Mouse (Mus musculus) myocyte (in vitro differentiated cells): ENCODE results near the gene Vipas39. TPM values are rescaled to one million over a fixed set of nuclear protein-coding genes. Genes with fewer than 3 reads are reported as not detected.

Experiments used
- H3K27me3 ChIP-seq: one replicate; pipeline ENCODE4 v1.6.1; 2011; ENCODE audit not compliant: control insufficient read depth, insufficient read depth, insufficient read length
- H3K36me3 ChIP-seq: one replicate; pipeline ENCODE4 v1.6.1; 2011; ENCODE audit not compliant: control insufficient read depth, insufficient read depth
- H3K4me2 ChIP-seq: one replicate; pipeline ENCODE4 v1.6.1; 2011; ENCODE audit warnings: low read depth, control low read depth
- H3K4me3 ChIP-seq: one replicate; pipeline ENCODE4 v1.5.1; 2011; ENCODE audit warnings: mild to moderate bottlenecking, control low read depth, moderate library complexity
- H3K79me2 ChIP-seq: one replicate; pipeline ENCODE4 v1.6.1; 2011; ENCODE audit not compliant: control insufficient read depth, insufficient read depth
- H3ac ChIP-seq: one replicate; pipeline ENCODE4 v1.6.1; 2011; ENCODE audit not compliant: control insufficient read depth, insufficient read length
- CEBPB ChIP-seq: IDR thresholded peaks from 2 replicates; pipeline ENCODE4 v1.6.1; 2011; ENCODE audit warnings: mild to moderate bottlenecking, moderate library complexity; ENCODE audit not compliant: poor library complexity, insufficient read depth, severe bottlenecking
- E2F4 ChIP-seq: IDR thresholded peaks from one replicate; pipeline ENCODE4 v1.6.1; 2011; ENCODE audit warnings: mild to moderate bottlenecking, control low read depth, moderate library complexity; ENCODE audit not compliant: insufficient read depth
- MAX ChIP-seq: IDR thresholded peaks from one replicate; pipeline ENCODE4 v1.6.1; 2011; ENCODE audit warnings: low read depth, mild to moderate bottlenecking, control low read depth
- MYOD1 ChIP-seq, 3 experiments: IDR thresholded peaks; one replicate each; pipeline ENCODE4 v1.6.1; 2011; ENCODE audit warnings: control low read depth in 2 of 3, low read depth in 2 of 3, mild to moderate bottlenecking in 2 of 3, moderate library complexity in 1 of 3; ENCODE audit not compliant: insufficient read length in 2 of 3, control insufficient read depth in 1 of 3
- MYOG ChIP-seq, 3 experiments: IDR thresholded peaks; one replicate each; pipeline ENCODE4 v1.6.1; 2011; ENCODE audit warnings: control low read depth in 2 of 3, low read depth in 2 of 3, mild to moderate bottlenecking in 2 of 3; ENCODE audit not compliant: insufficient read length in 2 of 3, control insufficient read depth in 1 of 3, insufficient read depth in 1 of 3
- POLR2A ChIP-seq: IDR thresholded peaks from one replicate; pipeline ENCODE4 v1.6.1; 2011; ENCODE audit warnings: low read depth, mild to moderate bottlenecking, control low read depth, moderate library complexity; ENCODE audit not compliant: insufficient read length
- POLR2AphosphoS2 ChIP-seq: IDR thresholded peaks from one replicate; pipeline ENCODE4 v1.6.1; 2011; ENCODE audit warnings: low read depth, control low read depth; ENCODE audit not compliant: insufficient read length
- REST ChIP-seq: IDR thresholded peaks from one replicate; pipeline ENCODE4 v1.6.1; 2011; ENCODE audit warnings: mild to moderate bottlenecking, control low read depth, moderate library complexity; ENCODE audit not compliant: insufficient read depth, insufficient read length
- SRF ChIP-seq: IDR thresholded peaks from one replicate; pipeline ENCODE4 v1.6.1; 2011; ENCODE audit warnings: low read depth; ENCODE audit not compliant: control insufficient read depth, insufficient read length
- TCF12 ChIP-seq: IDR thresholded peaks from one replicate; pipeline ENCODE4 v1.6.1; 2011; ENCODE audit warnings: mild to moderate bottlenecking, control low read depth; ENCODE audit not compliant: poor library complexity, insufficient read depth, severe bottlenecking
- TCF3 ChIP-seq: IDR thresholded peaks from one replicate; pipeline ENCODE4 v1.6.1; 2011; ENCODE audit warnings: low read depth, control low read depth; ENCODE audit not compliant: insufficient read length
- USF1 ChIP-seq: IDR thresholded peaks from one replicate; pipeline ENCODE4 v1.6.1; 2011; ENCODE audit warnings: low read depth, mild to moderate bottlenecking, control low read depth, moderate library complexity
- polyA plus RNA-seq: library from polyadenylated mRNA; unstranded; fragments of >200 nt; fragmentation: generic; extraction: Trizol; gene quantifications from one replicate; pipeline ENCODE4 v1.2.1, GENCODE M21; 2012; ENCODE audit warnings: missing spikeins

The Vipas39 gene
- polyA plus RNA-seq, 1 experiment, result 16.4 TPM

DNA sequence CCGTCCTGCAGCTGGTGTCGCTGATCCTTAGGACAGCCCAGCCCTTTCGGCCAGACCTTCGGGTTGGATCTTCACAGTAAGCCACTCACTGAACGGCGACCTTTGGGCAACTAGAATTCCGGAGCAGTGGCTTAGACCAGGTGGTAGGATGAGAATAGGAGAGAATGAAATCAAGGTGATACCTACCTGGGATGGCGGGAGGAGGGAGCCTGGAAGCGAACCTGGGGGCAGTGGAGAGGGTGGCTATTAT lies 34.3 kb upstream of the Vipas39 start:
- TF ChIP-seq POLR2AphosphoS2 (no peak), MAX (no peak), TCF12 (no peak), POLR2A (no peak), MYOD1 (IDR thresholded peaks at IDR 0.05; ENCODE audit: control insufficient read depth in 1 of 3, insufficient read length in 2 of 3, low read depth in 2 of 3) (no peak), MYOG (IDR thresholded peaks at IDR 0.05; ENCODE audit: control insufficient read depth in 1 of 3, insufficient read depth in 1 of 3, insufficient read length in 2 of 3, low read depth in 2 of 3) (no peak), REST (no peak), SRF (no peak), CEBPB (no peak), TCF3 (no peak), USF1 (no peak)
- Histone ChIP-seq H3K27me3 (peaks cover 7% of the 10 kb centered on the region), H3K36me3 (no peaks in the 10 kb centered on the region), H3K4me2 (peak overlapping the region; percentile 74), H3ac (no peak overlapping the region), H3K79me2 (no peaks in the 10 kb centered on the region), H3K4me3 (peak overlapping the region; percentile 12)

DNA sequence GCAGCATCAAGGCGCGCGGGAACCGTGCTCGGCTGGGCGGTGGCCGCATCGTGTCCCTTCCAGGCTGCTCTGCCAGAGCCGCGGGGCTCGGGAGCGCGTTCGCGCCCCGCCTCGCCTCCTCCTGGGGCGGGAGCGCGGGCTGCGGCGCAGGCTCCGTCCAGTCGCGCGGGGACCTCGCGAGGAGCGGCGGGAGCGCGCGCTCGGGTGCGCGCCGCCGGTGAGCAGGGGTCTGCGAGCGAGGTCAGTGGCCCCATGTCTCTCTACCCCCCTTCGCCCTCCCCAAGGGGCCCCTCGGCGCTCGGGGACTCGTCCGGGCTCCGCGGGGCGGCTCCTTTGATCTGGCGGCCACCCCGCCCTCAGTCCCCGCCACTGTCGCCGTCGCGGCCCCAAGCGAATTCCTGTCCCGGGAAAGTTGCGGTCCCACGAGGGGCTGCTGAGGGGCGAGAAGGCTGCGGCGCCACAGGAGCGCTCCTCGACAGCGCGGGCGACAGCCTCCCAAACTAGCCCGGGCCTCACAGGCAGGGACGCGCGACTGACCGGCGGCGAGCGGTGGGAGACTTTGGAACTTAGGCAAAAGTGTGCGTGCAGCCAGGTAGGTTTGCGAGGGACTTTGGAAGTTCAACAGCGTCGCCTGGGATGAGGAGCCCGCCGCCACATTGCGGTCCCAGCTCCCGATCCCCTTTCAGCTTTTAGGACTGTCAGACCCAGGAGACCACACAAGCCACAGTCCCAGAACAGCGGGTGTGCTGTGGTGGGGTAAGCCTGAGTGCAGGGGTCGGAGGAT lies 33.8 kb upstream of the Vipas39 start, which contains the start of gene Ism2:
Gene Ism2 (minus strand): TSS at position 49 of the 784 bp plus-strand sequence.
- Histone ChIP-seq H3K79me2 (no peaks in the 10 kb centered on the region), H3K27me3 (peaks cover 7% of the 10 kb centered on the region), H3K36me3 (no peaks in the 10 kb centered on the region), H3K4me2 (peak within 1 kb of the TSS; percentile 74), H3K4me3 (peak within 1 kb of the TSS; percentile 12), H3ac (peak within 1 kb of the TSS; percentile 17)
- TF ChIP-seq TCF3 (no peak), SRF (no peak), POLR2A (no peak), USF1 (no peak), MYOD1 (IDR thresholded peaks at IDR 0.05; ENCODE audit: control insufficient read depth in 1 of 3, insufficient read length in 2 of 3, low read depth in 2 of 3) (no peak), TCF12 (no peak), REST (no peak), MYOG (IDR thresholded peaks at IDR 0.05; ENCODE audit: control insufficient read depth in 1 of 3, insufficient read depth in 1 of 3, insufficient read length in 2 of 3, low read depth in 2 of 3) (no peak), MAX (no peak), POLR2AphosphoS2 (no peak), CEBPB (no peak), E2F4 (no peak)

GRCm38 (mm10) chr12:87299037-87299656 lies 33.1 kb upstream of the Vipas39 start:
- H3ac ChIP-seq, result peak overlapping the region; percentile 17
- no peak for TF ChIP-seq TCF3
- no peak for TF ChIP-seq POLR2A
- TF ChIP-seq MYOG (IDR thresholded peaks at IDR 0.05; ENCODE audit: control insufficient read depth in 1 of 3, insufficient read depth in 1 of 3, insufficient read length in 2 of 3, low read depth in 2 of 3), result no peak
- no peak for TF ChIP-seq USF1
- TF ChIP-seq CEBPB, result no peak
- H3K36me3 ChIP-seq, result no peaks in the 10 kb centered on the region
- H3K4me3 ChIP-seq, result peak overlapping the region; percentile 12
- no peaks in the 10 kb centered on the region for H3K79me2 ChIP-seq
- H3K27me3 ChIP-seq, result peaks cover 7% of the 10 kb centered on the region
- H3K4me2 ChIP-seq, result peak overlapping the region; percentile 74

- H3ac ChIP-seq, result no peak overlapping the region
- TF ChIP-seq SRF (no peak), POLR2A (no peak), REST (no peak), TCF12 (no peak), E2F4 (no peak), TCF3 (no peak), MYOD1 (IDR thresholded peaks at IDR 0.05; ENCODE audit: control insufficient read depth in 1 of 3, insufficient read length in 2 of 3, low read depth in 2 of 3) (no peak), CEBPB (no peak), MYOG (IDR thresholded peaks at IDR 0.05; ENCODE audit: control insufficient read depth in 1 of 3, insufficient read depth in 1 of 3, insufficient read length in 2 of 3, low read depth in 2 of 3) (no peak), MAX (no peak), POLR2AphosphoS2 (no peak), USF1 (no peak)
These were observed 27.9 kb upstream of the Vipas39 start for GRCm38 (mm10) chr12:87293934-87294333.

More at GRCm38 (mm10) chr12:87293934-87294333, 27.9 kb upstream of the Vipas39 start:
- no peaks in the 10 kb centered on the region for H3K79me2 ChIP-seq
- H3K36me3 ChIP-seq, result no peaks in the 10 kb centered on the region
- peaks cover 4% of the 10 kb centered on the region for H3K27me3 ChIP-seq
- H3K4me3 ChIP-seq, result no peak overlapping the region
- no peak overlapping the region for H3K4me2 ChIP-seq
